Mouse (Mus musculus) midbrain, embryonic 16.5 days (tissue): ENCODE data around the gene Pigc. TPM values are rescaled to one million over a fixed set of nuclear protein-coding genes. Genes with fewer than 3 reads are reported as not detected.

ENCODE experiments used
- ATAC-seq: fragments of 200-750 bp; cut with Nextera tagmentation; 2 replicates; pipeline ENCODE4 v1.8.0; 2017; ENCODE audit warnings: moderate TSS enrichment
- H3K27ac ChIP-seq: fragments of 300-500 bp; sonication (generic); 2 replicates; pipeline ENCODE4 v1.5.1; 2014; ENCODE audit warnings: mild to moderate bottlenecking, low read length, mixed read lengths
- H3K27me3 ChIP-seq: fragments of 300-500 bp; sonication (generic); 2 replicates; pipeline ENCODE4 v1.6.1; 2014; ENCODE audit warnings: low read depth, low read length, mixed read lengths; ENCODE audit not compliant: control insufficient read depth, insufficient read depth
- H3K36me3 ChIP-seq: fragments of 300-500 bp; sonication (generic); 2 replicates; pipeline ENCODE4 v1.6.1; 2014; ENCODE audit warnings: mild to moderate bottlenecking, low read length, moderate library complexity, mixed read lengths; ENCODE audit not compliant: control insufficient read depth, insufficient read depth
- H3K4me1 ChIP-seq: fragments of 300-500 bp; sonication (generic); 2 replicates; pipeline ENCODE4 v1.6.1; 2014; ENCODE audit warnings: mild to moderate bottlenecking, low read length, mixed read lengths; ENCODE audit not compliant: control insufficient read depth, insufficient read depth
- H3K4me2 ChIP-seq: fragments of 300-500 bp; sonication (generic); 2 replicates; pipeline ENCODE4 v1.6.1; 2014; ENCODE audit warnings: mild to moderate bottlenecking, low read length, mixed read lengths
- H3K4me3 ChIP-seq: fragments of 300-500 bp; sonication (generic); 2 replicates; pipeline ENCODE4 v1.5.1; 2014; ENCODE audit warnings: low read depth, mild to moderate bottlenecking, low read length, moderate library complexity, mixed read lengths
- H3K9ac ChIP-seq: fragments of 300-500 bp; sonication (generic); 2 replicates; pipeline ENCODE4 v1.6.1; 2014; ENCODE audit warnings: low read depth, low read length, mixed read lengths
- H3K9me3 ChIP-seq: fragments of 300-500 bp; sonication (generic); replicated peaks from 2 replicates; pipeline ENCODE4 v1.6.1; 2014; ENCODE audit warnings: mild to moderate bottlenecking, low read length, mixed read lengths; ENCODE audit not compliant: control insufficient read depth, poor library complexity, severe bottlenecking
- WGBS: fragments of 180-500 bp; shearing (Covaris S2); extraction: QIAGEN DNeasy Blood & Tissue Kit; methylation state at CpG from one replicate; pipeline ENCODE4 v1.1.7; 2014; 5-methylcytosine and 5-hydroxymethylcytosine counted together
- polyA plus RNA-seq: library from polyadenylated mRNA; unstranded; fragments of >200 nt; fragmentation: Nextera tagmentation; extraction: Ambion mirVana; gene quantifications from 2 replicates; pipeline ENCODE4 v1.2.1, GENCODE M21; 2015

Pigc gene
- polyA plus RNA-seq, 1 experiment from 2014 or later: 34.0 TPM

- Histone ChIP-seq H3K4me2 (no peak overlapping the region), H3K27me3 (no peaks in the 10 kb centered on the region), H3K9ac (no peak overlapping the region), H3K4me3 (no peak overlapping the region), H3K9me3 (no peaks in the 10 kb centered on the region), H3K4me1 (peaks cover 8% of the 10 kb centered on the region), H3K36me3 (no peaks in the 10 kb centered on the region), H3K27ac (no peak overlapping the region)
- WGBS: 55% methylated on average over 14 of the region's 14 CpGs
- no peak for ATAC-seq
Measured at GRCm38 (mm10) chr1:162003729-162004517, 34.9 kb downstream of the Pigc start.

- H3K4me3 ChIP-seq: no peak overlapping the region
- H3K4me1 ChIP-seq: peaks cover 8% of the 10 kb centered on the region
- no peak overlapping the region for H3K27ac ChIP-seq
- 0 out of 2 replicates have a peak, but pooled peaks cover 3% of the 10 kb centered on the region for H3K36me3 ChIP-seq
- H3K9ac ChIP-seq: no peak overlapping the region
- WGBS: 41% methylated on average over 7 of the region's 7 CpGs
- H3K9me3 ChIP-seq: no peaks in the 10 kb centered on the region
- no peak overlapping the region for H3K4me2 ChIP-seq
- H3K27me3 ChIP-seq: no peaks in the 10 kb centered on the region
- ATAC-seq: no peak
Measured at GRCm38 (mm10) chr1:162004518-162004780, 35.5 kb downstream of the Pigc start.

GRCm38 (mm10) chr1:162004821-162005770 is 36.1 kb downstream of the Pigc start:
- Histone ChIP-seq H3K36me3 (0 out of 2 replicates have a peak, but pooled peaks cover 3% of the 10 kb centered on the region), H3K4me2 (no peak overlapping the region), H3K9ac (no peak overlapping the region), H3K9me3 (no peaks in the 10 kb centered on the region), H3K27ac (no peak overlapping the region), H3K4me1 (peaks cover 5% of the 10 kb centered on the region), H3K27me3 (no peaks in the 10 kb centered on the region), H3K4me3 (no peak overlapping the region)
- no peak for ATAC-seq
- WGBS: 56% methylated on average over 23 of the region's 23 CpGs

- ATAC-seq: no peak
- Histone ChIP-seq H3K9ac (no peak overlapping the region), H3K27ac (no peak overlapping the region), H3K4me3 (no peak overlapping the region), H3K9me3 (no peaks in the 10 kb centered on the region), H3K4me1 (peaks cover 5% of the 10 kb centered on the region), H3K27me3 (no peaks in the 10 kb centered on the region), H3K36me3 (peaks cover 8% of the 10 kb centered on the region; the same call in 1 of the 2 replicates), H3K4me2 (no peak overlapping the region)
- 93% methylated on average over 9 of the region's 9 CpGs for WGBS
Measured at GRCm38 (mm10) chr1:162006109-162006508, 37.1 kb downstream of the Pigc start.

GRCm38 (mm10) chr1:162008208-162008607 is 39.2 kb downstream of the Pigc start:
- no peak overlapping the region for H3K4me2 ChIP-seq
- H3K27me3 ChIP-seq: no peaks in the 10 kb centered on the region
- peaks cover 5% of the 10 kb centered on the region for H3K4me1 ChIP-seq
- H3K27ac ChIP-seq: peak overlapping the region; percentile 50; the same call in 1 of the 2 replicates
- H3K36me3 ChIP-seq: peaks cover 8% of the 10 kb centered on the region; the same call in 1 of the 2 replicates
- no peak overlapping the region for H3K9ac ChIP-seq
- ATAC-seq: no peak
- WGBS: 71% methylated on average over 4 of the region's 4 CpGs
- no peaks in the 10 kb centered on the region for H3K9me3 ChIP-seq
- no peak overlapping the region for H3K4me3 ChIP-seq

GRCm38 (mm10) chr1:162008631-162009067 is 39.7 kb downstream of the Pigc start:
- peaks cover 5% of the 10 kb centered on the region for H3K4me1 ChIP-seq
- H3K4me2 ChIP-seq: no peak overlapping the region
- 29% methylated on average over 8 of the region's 8 CpGs for WGBS
- peaks cover 8% of the 10 kb centered on the region; the same call in 1 of the 2 replicates for H3K36me3 ChIP-seq
- no peaks in the 10 kb centered on the region for H3K9me3 ChIP-seq
- H3K27me3 ChIP-seq: no peaks in the 10 kb centered on the region
- no peak overlapping the region for H3K9ac ChIP-seq
- no peak overlapping the region for H3K4me3 ChIP-seq
- no peak for ATAC-seq
- peak overlapping the region; percentile 50; the same call in 1 of the 2 replicates for H3K27ac ChIP-seq

GRCm38 (mm10) chr1:162009086-162009485 is 40.1 kb downstream of the Pigc start:
- Histone ChIP-seq H3K27ac (no peak overlapping the region), H3K27me3 (no peaks in the 10 kb centered on the region), H3K9me3 (no peaks in the 10 kb centered on the region), H3K4me2 (no peak overlapping the region), H3K4me1 (peaks cover 5% of the 10 kb centered on the region), H3K36me3 (peaks cover 8% of the 10 kb centered on the region; the same call in 1 of the 2 replicates), H3K9ac (no peak overlapping the region), H3K4me3 (no peak overlapping the region)
- WGBS: 69% methylated on average over 8 of the region's 8 CpGs
- no peak for ATAC-seq

- no peak overlapping the region for H3K4me2 ChIP-seq
- H3K36me3 ChIP-seq: peaks cover 8% of the 10 kb centered on the region; the same call in 1 of the 2 replicates
- H3K4me3 ChIP-seq: no peak overlapping the region
- peaks cover 5% of the 10 kb centered on the region for H3K4me1 ChIP-seq
- H3K9ac ChIP-seq: no peak overlapping the region
- no peak for ATAC-seq
- no peaks in the 10 kb centered on the region for H3K9me3 ChIP-seq
- H3K27me3 ChIP-seq: no peaks in the 10 kb centered on the region
- WGBS: 84% methylated on average over 16 of the region's 16 CpGs
- H3K27ac ChIP-seq: no peak overlapping the region
Measured at GRCm38 (mm10) chr1:162011523-162012245, 42.7 kb downstream of the Pigc start.
